Mouse (Mus musculus): ENCODE data around the gene Gstm6.

DNA sequence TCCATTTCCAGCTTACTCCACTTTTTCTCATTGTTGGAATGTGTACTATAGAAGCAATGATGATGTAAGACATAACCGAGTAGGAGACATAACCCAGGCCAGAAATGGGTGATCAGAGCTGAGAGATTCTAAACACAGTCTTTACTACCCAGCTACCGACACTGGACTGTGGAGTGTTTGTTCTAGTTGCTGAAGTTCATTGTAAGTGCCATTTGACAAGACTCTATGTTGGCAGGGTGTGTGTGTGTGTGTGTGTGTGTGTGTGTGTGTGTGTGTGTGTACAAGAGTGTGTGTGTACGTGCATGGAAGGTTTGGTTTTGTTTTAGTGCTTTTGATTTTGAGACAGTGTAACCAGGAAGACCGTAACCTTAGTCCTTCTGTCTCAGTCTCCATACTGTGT is 13.8 kb downstream of the Gstm6 start:
- no peak for TF ChIP-seq POLR2A (IDR thresholded peaks at IDR 0.05; ENCODE audit: insufficient read depth, low read depth, low read length)
- no peak for TF ChIP-seq CTCF (IDR thresholded peaks at IDR 0.05; ENCODE audit: insufficient read depth, low read depth, low read length)

Data from olfactory bulb, adult 2 months (tissue).